Mouse (Mus musculus) forebrain, embryonic 11.5 days (tissue): Measurements from ENCODE around the gene Tubb5. TPM values are rescaled to one million over a fixed set of nuclear protein-coding genes. Genes with fewer than 3 reads are reported as not detected.

Experiments used
- ATAC-seq: fragments of 200-750 bp; cut with Nextera tagmentation; replicated peaks from 2 replicates; pipeline ENCODE4 v1.8.0; 2017; ENCODE audit warnings: moderate TSS enrichment; ENCODE audit not compliant: low FRiP score
- DNase-seq: peaks from one replicate; pipeline ENCODE4 v3.0.0-alpha.2; 2017; ENCODE audit warnings: low spot score
- H3K27ac ChIP-seq: fragments of 300-500 bp; sonication (generic); 2 replicates; pipeline ENCODE4 v1.5.1; 2014; ENCODE audit warnings: low read depth, low read length
- H3K27me3 ChIP-seq: fragments of 300-500 bp; sonication (generic); 2 replicates; pipeline ENCODE4 v1.6.1; 2014; ENCODE audit warnings: mild to moderate bottlenecking, low read length, mixed read lengths; ENCODE audit not compliant: control insufficient read depth, insufficient read depth
- H3K36me3 ChIP-seq: fragments of 300-500 bp; sonication (generic); 2 replicates; pipeline ENCODE4 v1.6.1; 2014; ENCODE audit warnings: mild to moderate bottlenecking, low read length, moderate library complexity, mixed read lengths; ENCODE audit not compliant: control insufficient read depth, insufficient read depth
- H3K4me1 ChIP-seq: fragments of 300-500 bp; sonication (generic); replicated peaks from 2 replicates; pipeline ENCODE4 v1.6.1; 2014; ENCODE audit warnings: low read length, mixed read lengths; ENCODE audit not compliant: control insufficient read depth, insufficient read depth
- H3K4me2 ChIP-seq: fragments of 300-500 bp; sonication (generic); 2 replicates; pipeline ENCODE4 v1.6.1; 2014; ENCODE audit warnings: low read depth, mild to moderate bottlenecking, low read length, moderate library complexity, mixed read lengths; ENCODE audit not compliant: severe bottlenecking
- H3K4me3 ChIP-seq: fragments of 300-500 bp; sonication (generic); 2 replicates; pipeline ENCODE4 v1.5.1; 2014; ENCODE audit warnings: low read depth, low read length
- H3K9ac ChIP-seq: fragments of 300-500 bp; sonication (generic); 2 replicates; pipeline ENCODE4 v1.6.1; 2014; ENCODE audit warnings: low read length
- H3K9me3 ChIP-seq: fragments of 300-500 bp; sonication (generic); 2 replicates; pipeline ENCODE4 v1.6.1; 2016; ENCODE audit warnings: low read length, mixed read lengths; ENCODE audit not compliant: control insufficient read depth
- WGBS: fragments of 180-500 bp; shearing (Covaris S2); extraction: QIAGEN DNeasy Blood & Tissue Kit; methylation state at CpG from one replicate; pipeline ENCODE4 v1.1.7; 2014; 5-methylcytosine and 5-hydroxymethylcytosine counted together
- polyA plus RNA-seq: library from polyadenylated mRNA; unstranded; fragments of >200 nt; fragmentation: Nextera tagmentation; extraction: Ambion mirVana; gene quantifications from 2 replicates; pipeline ENCODE4 v1.2.1, GENCODE M21; 2014

Tubb5 gene
- polyA plus RNA-seq, 1 experiment from 2014 or later = 1,583 TPM

DNA sequence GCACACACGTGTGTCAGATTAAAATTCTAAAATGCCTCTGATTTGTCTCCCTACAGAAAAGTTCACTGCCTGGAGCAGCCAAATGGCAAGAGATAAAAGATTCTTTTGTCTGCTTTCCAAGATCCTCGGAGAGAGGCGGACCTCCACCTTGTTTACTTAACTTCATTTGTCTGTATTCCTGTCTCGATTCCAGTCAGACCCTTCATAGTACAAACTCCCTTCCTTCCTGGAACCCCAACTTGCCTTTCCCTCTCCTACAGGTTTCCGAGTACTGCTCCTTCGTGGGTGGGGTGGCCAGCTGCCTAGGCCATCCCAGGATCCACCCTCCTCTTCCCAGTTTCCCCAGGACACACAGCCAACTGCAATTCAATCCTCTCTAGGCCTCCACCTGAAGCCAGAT lies 35.1 kb downstream of the Tubb5 start:
- 59% methylated on average over 6 of the region's 6 CpGs for WGBS
- Histone ChIP-seq H3K36me3 (no peaks in the 10 kb centered on the region), H3K27me3 (no peaks in the 10 kb centered on the region), H3K27ac (no peak overlapping the region), H3K4me1 (no peaks in the 10 kb centered on the region), H3K9me3 (no peaks in the 10 kb centered on the region), H3K9ac (no peak overlapping the region), H3K4me3 (no peak overlapping the region), H3K4me2 (no peak overlapping the region)
- DNase-seq = no peak
- no peak for ATAC-seq

GRCm38 (mm10) chr17:35800905-35801304 lies 37.2 kb downstream of the Tubb5 start:
- no peak for ATAC-seq
- DNase-seq = no peak
- Histone ChIP-seq H3K4me3 (no peak overlapping the region), H3K9ac (no peak overlapping the region), H3K36me3 (no peaks in the 10 kb centered on the region), H3K4me1 (no peaks in the 10 kb centered on the region), H3K9me3 (no peaks in the 10 kb centered on the region), H3K27ac (no peak overlapping the region), H3K27me3 (no peaks in the 10 kb centered on the region), H3K4me2 (no peak overlapping the region)
- 75% methylated on average over 2 of the region's 2 CpGs for WGBS

GRCm38 (mm10) chr17:35796835-35797234 lies 41.3 kb downstream of the Tubb5 start:
- H3K4me2 ChIP-seq = no peak overlapping the region
- DNase-seq (no peak), ATAC-seq (no peak)
- WGBS = 76% methylated on average over 5 of the region's 5 CpGs
- H3K9me3 ChIP-seq = no peaks in the 10 kb centered on the region
- no peaks in the 10 kb centered on the region for H3K4me1 ChIP-seq
- no peak overlapping the region for H3K27ac ChIP-seq
- no peak overlapping the region for H3K9ac ChIP-seq
- no peaks in the 10 kb centered on the region for H3K27me3 ChIP-seq
- H3K4me3 ChIP-seq = no peak overlapping the region
- H3K36me3 ChIP-seq = no peaks in the 10 kb centered on the region

DNA sequence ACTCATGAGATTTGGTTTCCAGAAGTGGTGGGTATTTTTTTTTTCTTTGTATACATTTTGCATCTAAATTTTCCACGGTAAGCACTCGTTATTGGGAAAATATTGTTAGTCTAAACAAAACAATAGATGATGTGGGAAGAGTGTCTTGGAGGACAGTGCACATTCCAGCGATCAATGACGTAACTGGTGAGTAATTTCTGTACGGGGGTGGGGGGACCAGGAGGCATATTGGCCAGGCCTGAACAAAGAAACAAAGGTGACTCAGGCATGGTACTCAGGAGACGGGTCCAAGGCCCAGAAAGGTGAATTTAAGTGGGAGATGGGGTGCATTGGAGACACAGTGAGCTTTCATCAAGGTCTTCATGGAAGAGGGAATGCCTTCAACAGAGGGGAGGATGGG lies 42.5 kb downstream of the Tubb5 start:
- H3K4me2 ChIP-seq = no peak overlapping the region
- no peak overlapping the region for H3K27ac ChIP-seq
- WGBS = 82% methylated on average over 6 of the region's 6 CpGs
- H3K36me3 ChIP-seq = no peaks in the 10 kb centered on the region
- ATAC-seq (no peak), DNase-seq (no peak)
- no peaks in the 10 kb centered on the region for H3K9me3 ChIP-seq
- H3K27me3 ChIP-seq = no peaks in the 10 kb centered on the region
- H3K4me1 ChIP-seq = no peaks in the 10 kb centered on the region
- H3K4me3 ChIP-seq = no peak overlapping the region
- no peak overlapping the region for H3K9ac ChIP-seq

DNA sequence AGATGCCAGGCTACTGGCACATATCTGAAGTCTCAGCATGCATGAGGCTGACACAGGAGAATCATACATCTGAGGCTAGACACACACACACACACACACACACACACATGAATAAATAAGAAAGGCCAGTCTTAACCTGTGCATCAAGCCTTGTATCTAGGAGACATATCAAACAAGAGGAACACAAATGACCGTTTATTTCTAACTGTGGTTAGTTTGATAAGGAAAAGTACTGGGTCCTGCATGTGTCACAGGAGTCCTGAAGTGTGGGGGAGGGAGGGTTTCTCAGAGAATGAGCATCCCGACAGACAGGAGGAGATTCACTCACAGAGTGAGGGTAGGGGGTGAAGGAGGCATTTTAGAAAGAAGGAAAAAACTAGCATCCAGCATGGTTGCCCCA lies 43.0 kb downstream of the Tubb5 start:
- no peak overlapping the region for H3K4me2 ChIP-seq
- H3K4me1 ChIP-seq = no peaks in the 10 kb centered on the region
- no peaks in the 10 kb centered on the region for H3K27me3 ChIP-seq
- H3K9me3 ChIP-seq = no peaks in the 10 kb centered on the region
- 67% methylated on average over 2 of the region's 2 CpGs for WGBS
- no peak overlapping the region for H3K27ac ChIP-seq
- H3K9ac ChIP-seq = no peak overlapping the region
- no peaks in the 10 kb centered on the region for H3K36me3 ChIP-seq
- no peak for DNase-seq
- ATAC-seq = no peak
- no peak overlapping the region for H3K4me3 ChIP-seq

GRCm38 (mm10) chr17:35792837-35793236 lies 45.3 kb downstream of the Tubb5 start:
- no peak for ATAC-seq
- no peaks in the 10 kb centered on the region for H3K36me3 ChIP-seq

GRCm38 (mm10) chr17:35790933-35791332 lies 47.2 kb downstream of the Tubb5 start:
- no peak overlapping the region for H3K4me3 ChIP-seq
- 91% methylated on average over 4 of the region's 4 CpGs for WGBS
- no peaks in the 10 kb centered on the region for H3K9me3 ChIP-seq
- no peak overlapping the region for H3K9ac ChIP-seq
- no peak for ATAC-seq
- no peak overlapping the region for H3K4me2 ChIP-seq
- no peaks in the 10 kb centered on the region for H3K27me3 ChIP-seq
- no peaks in the 10 kb centered on the region for H3K36me3 ChIP-seq
- H3K4me1 ChIP-seq = no peaks in the 10 kb centered on the region
- DNase-seq = no peak
- no peak overlapping the region for H3K27ac ChIP-seq

More at GRCm38 (mm10) chr17:35792837-35793236, 45.3 kb downstream of the Tubb5 start:
- Histone ChIP-seq H3K27ac (no peak overlapping the region), H3K9me3 (no peaks in the 10 kb centered on the region), H3K9ac (no peak overlapping the region), H3K4me3 (no peak overlapping the region), H3K4me2 (no peak overlapping the region), H3K27me3 (no peaks in the 10 kb centered on the region), H3K4me1 (no peaks in the 10 kb centered on the region)
- no peak for DNase-seq
- 87% methylated on average over 2 of the region's 2 CpGs for WGBS

DNA sequence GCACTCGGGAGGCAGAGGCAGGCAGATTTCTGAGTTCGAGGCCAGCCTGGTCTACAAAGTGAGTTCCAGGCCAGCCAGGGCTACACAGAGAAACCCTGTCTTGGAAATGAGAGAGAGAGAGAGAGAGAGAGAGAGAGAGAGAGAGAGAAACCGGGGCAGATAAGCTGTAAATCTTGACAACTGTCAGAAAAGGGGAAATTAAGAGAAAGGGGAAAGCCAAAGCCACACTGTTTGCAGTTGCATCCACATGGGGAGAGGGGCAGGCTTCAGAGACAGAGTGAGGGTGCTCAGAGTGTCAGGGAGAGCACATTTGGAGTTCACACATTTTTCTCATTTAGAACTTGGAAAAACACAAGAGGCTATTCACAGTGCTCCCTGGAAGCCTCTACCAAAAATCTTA lies 50.1 kb downstream of the Tubb5 start:
- H3K27ac ChIP-seq = no peak overlapping the region
- DNase-seq = no peak
- no peaks in the 10 kb centered on the region for H3K27me3 ChIP-seq
- no peaks in the 10 kb centered on the region for H3K36me3 ChIP-seq
- no peak for ATAC-seq
- 85% methylated on average over 3 of the region's 3 CpGs for WGBS
- no peak overlapping the region for H3K9ac ChIP-seq
- no peaks in the 10 kb centered on the region for H3K4me1 ChIP-seq
- H3K4me2 ChIP-seq = no peak overlapping the region
- H3K4me3 ChIP-seq = no peak overlapping the region
- no peaks in the 10 kb centered on the region for H3K9me3 ChIP-seq

GRCm38 (mm10) chr17:35787493-35787892 lies 50.6 kb downstream of the Tubb5 start:
- no peak overlapping the region for H3K27ac ChIP-seq
- ATAC-seq (no peak), DNase-seq (no peak)
- H3K9me3 ChIP-seq = no peaks in the 10 kb centered on the region
- H3K4me1 ChIP-seq = no peaks in the 10 kb centered on the region
- H3K36me3 ChIP-seq = no peaks in the 10 kb centered on the region
- no peak overlapping the region for H3K4me3 ChIP-seq
- H3K9ac ChIP-seq = no peak overlapping the region
- H3K27me3 ChIP-seq = no peaks in the 10 kb centered on the region
- H3K4me2 ChIP-seq = no peak overlapping the region
